Mouse (Mus musculus) lung, embryonic 14.5 days (tissue): ENCODE data around the gene Ly6c1. TPM values are rescaled to one million over a fixed set of nuclear protein-coding genes. Genes with fewer than 3 reads are reported as not detected.
"Not testable (repeated sequence)": the region's sequence is repeated elsewhere in the genome, so short reads cannot be mapped to it uniquely, and the experiment has no call there.

Experiments used
- ATAC-seq: fragments of 200-750 bp; cut with Nextera tagmentation; 2 replicates; pipeline ENCODE4 v1.8.0; 2017; ENCODE audit warnings: mild to moderate bottlenecking, moderate TSS enrichment, moderate library complexity; ENCODE audit not compliant: insufficient read depth
- DNase-seq: peaks from one replicate; pipeline ENCODE4 v3.0.0-alpha.2; 2015
- H3K27ac ChIP-seq: fragments of 300-500 bp; sonication (generic); 2 replicates; pipeline ENCODE4 v1.5.1; 2014; ENCODE audit warnings: low read depth, mild to moderate bottlenecking, moderate library complexity
- H3K27me3 ChIP-seq: fragments of 300-500 bp; sonication (generic); 2 replicates; pipeline ENCODE4 v1.6.1; 2014; ENCODE audit warnings: low read length, control low read depth; ENCODE audit not compliant: insufficient read depth
- H3K36me3 ChIP-seq: fragments of 300-500 bp; sonication (generic); 2 replicates; pipeline ENCODE4 v1.6.1; 2014; ENCODE audit warnings: control low read depth; ENCODE audit not compliant: insufficient read depth
- H3K4me1 ChIP-seq: fragments of 300-500 bp; sonication (generic); 2 replicates; pipeline ENCODE4 v1.6.1; 2014; ENCODE audit warnings: antibody characterized with exemption, control low read depth; ENCODE audit not compliant: insufficient read depth
- H3K4me2 ChIP-seq: fragments of 300-500 bp; sonication (generic); 2 replicates; pipeline ENCODE4 v1.6.1; 2014; ENCODE audit warnings: mild to moderate bottlenecking
- H3K4me3 ChIP-seq: fragments of 300-500 bp; sonication (generic); 2 replicates; pipeline ENCODE4 v1.5.1; 2014; ENCODE audit warnings: low read depth, low read length
- H3K9ac ChIP-seq: fragments of 300-500 bp; sonication (generic); 2 replicates; pipeline ENCODE4 v1.6.1; 2014
- H3K9me3 ChIP-seq: fragments of 300-500 bp; sonication (generic); 2 replicates; pipeline ENCODE4 v1.6.1; 2016; ENCODE audit warnings: low read depth, low read length, control low read depth
- CTCF ChIP-seq: IDR thresholded peaks from 2 replicates; pipeline ENCODE4 v1.5.1; 2016; ENCODE audit warnings: antibody characterized with exemption, low read depth
- WGBS: fragments of 180-500 bp; shearing (Covaris S2); extraction: QIAGEN DNeasy Blood & Tissue Kit; methylation state at CpG from one replicate; pipeline ENCODE4 v1.1.7; 2014; 5-methylcytosine and 5-hydroxymethylcytosine counted together
- polyA plus RNA-seq: library from polyadenylated mRNA; unstranded; fragments of >200 nt; fragmentation: Nextera tagmentation; extraction: Ambion mirVana; gene quantifications from 2 replicates; pipeline ENCODE4 v1.2.1, GENCODE M21; 2014

Gene Ly6c1
- polyA plus RNA-seq, 1 experiment from 2014 or later, result 7.5 TPM

DNA sequence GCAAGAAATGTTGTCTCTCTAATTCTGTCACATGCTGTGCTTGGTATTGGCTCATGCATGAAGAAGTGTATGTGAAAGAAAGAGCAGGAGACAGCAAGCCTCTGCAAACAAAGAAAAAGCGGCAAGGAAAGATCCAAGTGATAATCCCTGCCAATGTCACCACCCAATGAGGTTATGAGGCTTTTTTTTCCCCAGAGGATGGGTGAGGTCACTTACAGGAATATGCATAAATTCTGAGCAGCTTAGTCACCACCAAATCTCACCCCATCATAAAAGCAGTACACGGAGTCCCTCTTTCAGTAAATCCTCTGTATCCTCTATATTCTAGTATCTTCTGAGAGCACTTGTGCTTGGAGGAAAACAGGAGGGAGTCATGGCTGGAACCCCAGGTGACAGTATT lies 1.2 kb upstream of the Ly6c1 start:
- H3K27ac ChIP-seq, H3K9ac ChIP-seq, H3K36me3 ChIP-seq, H3K4me3 ChIP-seq, H3K4me2 ChIP-seq, H3K27me3 ChIP-seq, H3K9me3 ChIP-seq, DNase-seq, H3K4me1 ChIP-seq, ATAC-seq: not testable (repeated sequence)
- WGBS, result 68% methylated on average over 2 of the region's 2 CpGs

DNA sequence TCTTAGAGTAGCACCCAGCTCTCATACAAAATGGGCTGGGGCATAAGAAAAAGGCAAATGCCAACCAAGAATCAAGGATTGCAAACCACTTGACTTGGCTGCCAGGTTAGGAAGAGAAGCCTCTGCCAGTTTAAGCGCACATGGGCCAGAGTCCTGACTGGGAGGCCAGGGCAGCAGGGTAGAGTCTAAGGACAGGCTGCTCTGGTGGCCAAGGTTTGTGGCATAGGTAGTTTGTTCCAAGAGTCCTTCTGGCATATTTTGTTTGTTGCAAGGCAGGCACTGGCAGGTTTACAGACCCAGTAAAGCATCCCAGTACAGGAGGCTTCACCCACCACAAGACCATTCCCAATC lies 685 bp downstream of the Ly6c1 start:
- not testable (repeated sequence) for H3K36me3 ChIP-seq, H3K4me2 ChIP-seq, H3K9me3 ChIP-seq, H3K4me3 ChIP-seq, DNase-seq, H3K9ac ChIP-seq, H3K27me3 ChIP-seq, H3K27ac ChIP-seq, H3K4me1 ChIP-seq, ATAC-seq
- WGBS, result 89% methylated on average over 1 of the region's 1 CpGs

DNA sequence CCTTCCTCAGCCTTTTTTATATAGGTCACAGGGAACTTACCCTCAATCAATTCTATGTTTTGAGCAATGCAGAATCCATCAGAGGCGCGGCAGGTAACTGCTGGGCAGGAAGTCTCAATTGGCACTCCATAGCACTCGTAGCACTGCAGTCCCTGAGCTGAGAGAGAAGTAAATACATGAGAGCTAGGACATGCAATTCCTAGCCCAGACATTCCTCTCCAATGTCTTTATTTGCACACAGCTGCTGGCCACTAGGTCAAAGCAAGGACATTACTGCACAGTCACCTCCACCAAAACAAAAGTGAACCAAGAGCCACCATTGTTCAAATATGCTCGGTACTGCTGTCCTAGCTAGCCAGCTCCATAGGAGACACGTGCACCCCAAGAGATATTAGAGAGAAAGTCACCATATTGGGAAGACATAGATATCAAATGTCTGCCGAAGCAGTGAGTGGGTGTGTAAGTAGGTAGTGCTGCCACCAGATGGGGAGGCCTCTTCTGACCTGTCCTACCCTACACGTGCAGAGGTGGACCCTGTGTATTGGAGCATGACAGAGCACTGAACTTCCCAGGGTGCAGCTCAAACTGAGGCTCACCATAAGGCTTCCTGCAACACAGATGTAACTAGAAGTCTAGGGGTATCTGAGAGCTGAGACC lies 1.2 kb downstream of the Ly6c1 start:
- not testable (repeated sequence) for H3K9ac ChIP-seq, H3K4me1 ChIP-seq, H3K4me2 ChIP-seq, H3K4me3 ChIP-seq, DNase-seq, H3K9me3 ChIP-seq, H3K36me3 ChIP-seq, H3K27ac ChIP-seq, H3K27me3 ChIP-seq
- 43% methylated on average over 5 of the region's 7 CpGs for WGBS
- ATAC-seq, result peak; percentile 35; the same call in 1 of the 2 replicates

DNA sequence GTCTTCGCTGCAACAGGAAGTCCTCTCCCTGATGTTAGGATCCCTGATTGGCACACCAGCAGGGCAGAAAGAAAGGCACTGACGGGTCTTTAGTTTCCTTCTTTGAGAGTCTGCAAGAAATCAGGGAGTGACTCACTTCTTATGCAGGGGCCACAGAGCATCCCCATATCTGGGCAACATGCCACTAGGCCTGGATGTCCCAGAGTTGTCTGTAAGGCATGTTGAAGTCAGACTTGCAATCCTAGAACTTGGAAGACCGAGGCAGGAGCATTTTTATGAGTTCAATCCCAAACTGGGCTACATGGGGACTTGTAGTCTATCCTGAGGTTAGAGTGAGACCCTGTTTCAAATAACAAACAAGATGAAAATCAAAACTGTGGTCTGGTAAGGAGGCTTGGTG lies 3.1 kb downstream of the Ly6c1 start:
- not testable (repeated sequence) for DNase-seq

DNA sequence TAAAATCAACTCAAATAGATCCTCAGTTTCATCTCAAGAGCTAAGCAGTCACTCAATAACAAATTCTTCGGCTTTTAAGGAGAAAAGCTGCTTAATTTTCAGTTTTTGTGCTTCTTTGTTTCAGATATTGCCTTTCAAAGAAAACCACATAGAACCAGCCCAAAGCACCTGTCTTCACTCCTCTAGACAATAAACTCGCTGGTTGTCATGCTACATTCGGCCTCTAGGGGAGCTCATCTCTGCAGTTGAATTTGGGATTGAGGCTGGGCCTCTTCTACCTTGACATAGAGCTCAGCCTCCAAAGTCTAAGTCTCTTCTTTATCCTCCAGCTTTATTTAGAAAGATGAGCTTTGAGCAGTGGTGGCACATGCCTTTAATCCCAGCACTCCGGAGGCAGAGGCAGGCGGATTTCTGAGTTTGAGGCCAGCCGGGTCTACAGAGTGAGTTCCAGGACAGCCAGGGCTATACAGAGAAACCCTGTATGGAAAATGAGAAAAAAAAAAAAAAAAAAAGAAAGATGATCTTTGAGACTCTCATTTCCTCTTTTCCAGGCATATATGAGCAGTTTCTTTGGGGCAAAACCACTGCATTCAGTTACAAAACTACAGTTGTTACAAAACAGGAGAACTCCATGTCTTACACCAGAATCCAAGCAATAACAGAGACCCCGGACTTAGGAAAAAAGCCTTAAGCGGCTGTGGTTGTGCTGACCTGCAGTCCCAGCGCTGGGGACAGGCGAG lies 27.4 kb downstream of the Ly6c1 start:
- H3K27me3 ChIP-seq, H3K4me3 ChIP-seq, H3K4me1 ChIP-seq, H3K27ac ChIP-seq, H3K4me2 ChIP-seq, H3K9ac ChIP-seq, ATAC-seq, H3K36me3 ChIP-seq, H3K9me3 ChIP-seq, DNase-seq: not testable (repeated sequence)
- 76% methylated on average over 6 of the region's 10 CpGs for WGBS

More for the DNA sequence above, 3.1 kb downstream of the Ly6c1 start:
- not testable (repeated sequence) for H3K36me3 ChIP-seq, H3K27me3 ChIP-seq, H3K4me2 ChIP-seq, H3K9ac ChIP-seq, H3K27ac ChIP-seq, H3K4me1 ChIP-seq, H3K9me3 ChIP-seq, ATAC-seq, H3K4me3 ChIP-seq
- 77% methylated on average over 3 of the region's 3 CpGs for WGBS

DNA sequence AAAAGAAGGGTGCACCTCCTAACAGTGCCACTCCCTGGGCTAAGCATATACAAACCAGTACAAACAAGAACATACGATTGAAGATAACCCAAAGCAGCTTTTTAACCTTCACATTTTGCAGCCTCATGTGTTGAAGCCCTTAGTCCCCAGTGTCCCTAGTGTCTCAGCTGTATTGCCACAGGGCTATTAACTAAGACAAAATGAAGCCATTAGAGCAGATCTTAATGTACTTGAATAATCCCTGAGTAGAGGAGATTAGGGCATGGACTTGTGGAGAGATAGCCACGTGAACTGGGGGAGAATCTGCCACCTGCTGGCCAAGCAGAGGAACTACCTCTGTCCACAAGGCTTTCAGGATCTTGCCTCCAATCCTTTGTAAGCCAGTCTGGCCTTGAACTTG lies 29.2 kb downstream of the Ly6c1 start:
- H3K9me3 ChIP-seq, H3K4me2 ChIP-seq, H3K9ac ChIP-seq, H3K4me3 ChIP-seq, H3K4me1 ChIP-seq, H3K27me3 ChIP-seq, H3K36me3 ChIP-seq, H3K27ac ChIP-seq: not testable (repeated sequence)
- DNase-seq (peak; percentile 48), ATAC-seq (peak; percentile 21; the same call in 1 of the 2 replicates)
- 41% methylated on average over 2 of the region's 2 CpGs for WGBS
- peak; percentile 83 for TF ChIP-seq CTCF

Other genes starting within 250 kb of the Ly6c1 start
- gene Gml2, start 229.8 kb downstream of the Ly6c1 start, polyA plus RNA-seq, result not detected in 2 replicates
- not detected in 2 replicates for gene 2010109I03Rik, start 151.8 kb downstream of the Ly6c1 start, polyA plus RNA-seq
- gene Ly6i, start 65.4 kb downstream of the Ly6c1 start, polyA plus RNA-seq, result not detected in 2 replicates
- gene Ly6a, start 50.8 kb downstream of the Ly6c1 start, polyA plus RNA-seq, result 2.3 and 4.8 TPM in 2 replicates
- gene Ly6c2, start 63.1 kb upstream of the Ly6c1 start, polyA plus RNA-seq, result 1.0 and 1.6 TPM in 2 replicates
- not detected in 2 replicates for gene Ly6g, start 106.4 kb upstream of the Ly6c1 start, polyA plus RNA-seq
- 0.16 TPM in 1 of 2 replicates, not detected in the other for gene BC025446, start 167.5 kb upstream of the Ly6c1 start, polyA plus RNA-seq
- not detected in 2 replicates for gene Ly6f, start 219.6 kb upstream of the Ly6c1 start, polyA plus RNA-seq